Mouse (Mus musculus) urinary bladder, postnatal 25 days (tissue): ENCODE results near the gene 4930564D02Rik.

ENCODE experiments used
- DNase-seq: peaks from one replicate; pipeline ENCODE4 v3.0.0; 2022; ENCODE audit warnings: low spot score

4930564D02Rik gene

DNA sequence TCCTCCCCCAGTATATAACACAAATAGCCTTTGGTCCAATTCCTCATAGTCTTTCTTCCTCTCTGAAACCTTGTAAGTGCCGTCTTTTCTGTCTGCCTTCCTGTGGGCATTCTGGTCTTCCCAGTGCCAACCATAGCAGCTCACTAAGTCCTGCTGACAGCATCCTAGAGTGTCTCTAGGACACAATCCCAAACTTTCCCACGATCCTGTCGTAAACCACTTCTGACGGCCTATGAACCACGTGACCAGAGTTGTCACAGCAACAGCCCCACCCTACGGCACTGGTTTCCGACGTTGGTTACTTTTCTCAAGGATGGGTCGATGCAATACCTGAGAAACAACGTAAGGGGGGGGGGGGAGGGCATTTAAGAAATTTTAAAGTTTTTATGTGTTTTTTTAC is at the start of gene 4930564D02Rik:
TSS of gene 4930564D02Rik (plus strand) at position 301 of the 400 bp plus-strand sequence.
- DNase-seq = no peak

DNA sequence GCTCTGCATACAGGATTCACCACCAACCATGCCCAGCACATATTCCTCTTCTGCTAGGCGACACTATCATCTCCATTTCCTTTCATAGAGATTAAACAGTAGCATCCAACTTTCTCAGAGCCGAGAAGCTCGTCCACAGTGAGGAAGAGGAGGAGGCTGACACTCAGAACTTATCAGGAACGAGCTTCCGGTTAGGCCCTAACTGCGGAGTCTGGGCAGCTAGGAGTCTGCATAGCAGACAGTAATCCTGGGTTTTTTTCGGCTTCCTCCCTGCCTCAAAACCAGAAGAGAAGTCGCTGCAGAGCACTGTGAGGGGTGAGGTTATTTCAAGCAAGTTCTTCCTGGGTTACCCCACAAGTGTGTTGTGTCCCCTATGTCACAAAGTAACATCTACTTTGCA is 49.3 kb upstream of the 4930564D02Rik start:
- no peak for DNase-seq

DNA sequence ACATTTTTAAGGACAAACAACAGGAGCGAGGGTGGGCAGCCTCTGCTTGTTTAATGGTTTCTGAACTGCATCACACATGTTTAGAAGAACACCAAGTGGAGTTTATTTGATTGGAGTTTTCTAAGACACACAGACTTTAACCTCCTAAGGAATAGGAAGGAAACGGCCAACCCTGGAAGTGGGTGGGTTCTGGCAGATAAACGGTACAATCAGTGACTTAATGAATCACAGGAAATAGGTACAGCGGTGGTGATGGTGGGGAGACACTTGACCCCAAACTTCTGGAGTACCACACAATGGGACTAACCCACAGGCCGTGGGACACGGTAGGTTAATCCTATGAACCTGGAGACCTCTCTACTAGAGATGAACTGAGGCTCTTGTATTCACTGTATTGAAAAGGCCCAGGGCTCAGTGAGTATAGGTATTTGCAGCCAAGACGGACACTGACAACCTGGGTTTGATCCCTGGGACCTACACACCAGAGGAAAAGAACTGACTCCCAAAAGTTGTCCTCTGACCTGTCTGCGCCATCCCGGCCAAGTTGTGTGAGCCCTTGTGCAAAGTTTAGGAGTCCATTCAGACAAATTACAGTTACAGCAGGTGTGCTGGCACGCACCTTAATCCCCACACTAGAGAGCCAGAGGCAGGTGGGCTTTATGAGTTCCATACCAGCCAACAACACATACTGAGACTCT is 48.4 kb upstream of the 4930564D02Rik start:
- no peak for DNase-seq

DNA sequence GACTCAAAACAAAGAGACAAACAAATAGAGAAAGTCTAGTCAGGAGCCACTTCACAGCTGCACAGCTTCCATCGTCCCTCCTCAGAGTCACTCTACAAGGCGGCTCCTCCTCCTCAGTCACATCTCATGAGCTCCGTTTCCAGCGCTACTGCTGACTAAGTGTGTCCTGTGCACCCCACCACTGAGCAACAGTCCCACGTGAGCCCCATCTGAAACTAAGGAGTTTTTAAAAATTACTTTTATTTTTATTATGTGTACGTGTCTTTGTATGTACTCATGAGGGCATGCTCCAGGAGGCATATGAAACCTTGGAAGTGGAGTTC is 47.9 kb upstream of the 4930564D02Rik start:
- DNase-seq = no peak

DNA sequence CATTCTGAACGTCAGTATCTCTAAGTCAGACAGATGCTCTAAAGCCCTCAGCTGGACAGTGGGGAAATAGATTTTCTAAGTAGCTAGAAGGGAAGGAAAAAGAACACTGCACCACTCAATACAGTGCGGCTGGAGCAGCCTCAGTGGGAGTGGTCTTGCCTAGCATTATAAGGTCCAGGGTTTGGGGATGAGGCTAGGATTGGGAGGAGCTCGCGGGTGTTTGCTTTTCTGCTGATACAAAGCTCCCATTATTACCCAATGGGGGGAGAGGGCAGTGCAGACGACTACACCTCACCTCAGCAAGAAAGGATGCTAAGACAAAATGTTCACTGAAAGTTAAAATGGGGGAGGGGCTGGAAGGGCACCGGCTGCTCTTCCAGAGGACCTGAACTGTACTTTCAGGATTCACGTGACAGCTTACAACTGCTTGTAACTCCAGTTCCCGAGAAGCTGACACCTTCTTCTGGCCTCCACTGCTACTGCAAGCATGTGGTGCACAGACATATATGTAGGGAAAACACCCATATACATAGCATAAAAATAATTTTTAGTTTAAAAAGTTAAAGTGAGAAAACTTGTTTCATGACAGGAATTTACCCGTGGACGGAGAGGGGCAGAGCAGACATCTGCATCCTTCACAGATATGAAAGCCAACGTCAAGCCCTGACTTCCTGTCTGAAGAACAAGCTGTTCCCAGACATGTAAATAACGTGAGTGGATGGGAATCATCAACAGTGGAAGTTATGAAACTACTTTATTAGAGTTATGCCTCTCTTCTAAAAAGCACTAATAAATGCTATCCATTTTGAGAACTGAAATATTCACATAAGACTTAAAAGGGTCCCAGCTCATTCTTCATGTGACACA is 46.6 kb upstream of the 4930564D02Rik start:
- no peak for DNase-seq

DNA sequence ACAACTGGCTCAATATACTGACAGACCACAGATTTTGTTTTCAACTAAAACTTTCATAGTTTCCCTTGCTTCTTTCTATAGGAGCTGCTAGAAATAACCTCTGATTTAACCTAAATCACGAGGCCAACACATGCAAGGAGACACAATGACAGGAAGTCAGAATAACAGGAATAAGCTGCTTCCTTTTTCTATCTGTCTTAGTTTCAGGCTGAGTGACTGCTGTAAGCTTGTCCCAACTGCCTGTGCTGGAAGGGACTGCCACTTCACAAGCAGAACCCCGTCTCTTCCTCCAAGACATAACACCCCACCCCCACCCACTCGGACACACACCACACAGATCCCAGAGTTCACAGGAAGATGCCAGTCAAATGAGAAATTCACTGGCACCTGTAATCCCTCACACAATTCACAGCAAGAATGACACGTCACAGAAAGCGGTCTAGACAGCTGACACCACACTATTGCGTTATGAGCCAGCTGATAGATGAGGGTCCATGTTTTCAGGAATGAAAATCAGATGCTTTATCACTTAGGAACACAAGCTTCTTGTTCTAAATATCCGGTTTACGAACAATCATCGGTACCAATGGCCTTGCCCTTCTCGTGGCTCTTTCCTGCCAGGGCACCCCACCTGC is 43.2 kb upstream of the 4930564D02Rik start:
- DNase-seq = no peak

DNA sequence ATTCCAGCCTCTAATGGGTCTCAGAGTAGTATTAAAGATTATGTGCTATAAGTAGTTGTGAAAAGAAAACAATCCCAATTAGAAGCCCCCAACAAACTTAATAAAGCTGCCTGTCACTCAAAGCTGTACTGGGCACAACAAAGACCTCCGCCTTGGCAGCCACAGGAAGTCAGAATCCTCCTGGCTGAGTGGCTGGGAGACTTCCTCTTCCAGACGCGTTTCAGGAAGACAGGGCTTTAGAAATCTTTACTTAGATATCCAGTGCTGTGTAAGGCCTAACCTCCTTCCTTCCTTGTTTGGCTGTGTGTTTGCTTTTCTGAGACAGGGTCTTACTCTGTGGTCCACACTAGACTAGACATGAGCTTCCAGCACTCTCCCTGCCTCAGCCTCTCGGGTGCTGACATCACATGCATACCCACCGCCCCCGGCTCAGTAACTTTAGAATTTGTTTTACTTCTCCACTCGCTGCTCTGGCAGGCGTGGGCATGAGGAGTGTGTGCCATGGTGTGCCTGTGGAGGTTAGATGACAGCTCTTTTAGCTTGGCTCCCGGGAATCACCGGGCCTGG is 30.3 kb upstream of the 4930564D02Rik start:
- DNase-seq = no peak

DNA sequence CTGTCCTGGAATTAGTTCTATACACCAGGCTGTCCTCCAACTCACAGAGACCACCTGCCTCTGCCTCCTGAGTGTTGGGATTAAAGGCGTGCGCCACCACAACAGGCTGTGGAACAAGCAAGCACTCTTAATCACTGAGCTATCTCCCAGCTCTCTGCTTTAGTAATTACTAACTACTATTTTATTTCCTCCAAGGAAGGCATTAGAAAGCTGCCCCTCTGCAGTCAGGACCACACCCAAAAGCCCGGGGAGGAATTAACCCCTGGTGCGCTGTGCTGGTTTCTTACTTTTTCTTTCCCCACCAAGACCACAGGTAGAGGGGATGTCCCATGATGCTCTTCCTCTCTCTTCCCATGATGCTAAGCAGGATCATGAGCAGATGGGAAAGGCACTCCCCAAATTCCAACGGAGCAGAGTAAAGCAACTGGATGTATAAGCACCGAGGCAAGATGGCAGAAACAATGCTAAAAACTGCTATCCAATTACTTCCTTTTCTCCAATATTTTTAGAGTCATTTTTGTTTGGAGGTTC is 29.3 kb upstream of the 4930564D02Rik start:
- DNase-seq = no peak

DNA sequence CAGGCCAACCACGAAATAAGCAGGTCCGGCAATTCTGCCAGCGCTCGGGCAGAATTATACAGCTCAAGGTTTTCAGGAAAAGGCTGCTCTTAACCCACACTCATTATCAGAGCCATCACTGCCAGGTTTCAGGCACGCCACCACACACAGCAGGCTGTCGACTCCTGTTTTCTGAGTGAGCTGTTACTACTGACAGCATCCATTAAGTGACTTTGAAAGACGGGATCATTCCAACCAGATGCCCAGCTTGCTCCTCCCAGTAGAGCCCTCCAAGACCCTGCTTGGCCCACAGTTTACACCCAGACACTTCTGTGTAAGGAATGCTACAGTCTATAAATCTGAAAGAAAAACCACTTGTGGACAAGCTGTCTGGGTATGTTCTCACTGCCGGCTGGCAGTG is 26.6 kb upstream of the 4930564D02Rik start:
- DNase-seq = no peak

DNA sequence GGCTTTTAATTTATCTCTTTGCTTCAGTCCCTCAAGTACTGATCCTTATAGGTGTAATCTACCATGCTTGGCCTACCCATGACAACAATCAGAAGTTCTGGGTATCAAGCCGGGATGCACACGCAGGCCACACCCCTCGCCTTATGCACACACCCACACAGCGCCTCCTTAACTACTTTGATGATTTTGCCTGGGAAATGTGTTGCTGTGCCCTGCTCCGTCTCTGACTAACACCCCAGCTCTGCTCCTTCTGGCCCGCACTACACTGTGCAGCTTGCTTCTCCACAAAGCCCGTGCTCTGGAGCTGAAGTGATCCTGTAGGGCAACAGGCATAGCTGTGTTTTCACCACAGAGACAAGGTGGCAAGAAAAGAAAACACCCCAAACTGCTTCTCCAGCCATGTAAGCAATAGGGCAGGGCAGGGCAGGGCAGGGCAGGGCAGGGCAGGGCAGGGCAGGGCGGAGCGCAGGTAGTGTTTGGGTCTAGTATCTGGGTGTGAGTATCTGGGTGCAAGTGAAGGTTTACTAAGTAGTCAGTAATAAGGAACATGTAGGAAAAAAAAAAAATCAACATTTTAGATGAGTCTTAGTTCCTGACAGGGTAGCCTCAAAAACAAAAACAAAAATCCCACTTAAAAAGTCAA is 25.5 kb upstream of the 4930564D02Rik start:
- DNase-seq = no peak

DNA sequence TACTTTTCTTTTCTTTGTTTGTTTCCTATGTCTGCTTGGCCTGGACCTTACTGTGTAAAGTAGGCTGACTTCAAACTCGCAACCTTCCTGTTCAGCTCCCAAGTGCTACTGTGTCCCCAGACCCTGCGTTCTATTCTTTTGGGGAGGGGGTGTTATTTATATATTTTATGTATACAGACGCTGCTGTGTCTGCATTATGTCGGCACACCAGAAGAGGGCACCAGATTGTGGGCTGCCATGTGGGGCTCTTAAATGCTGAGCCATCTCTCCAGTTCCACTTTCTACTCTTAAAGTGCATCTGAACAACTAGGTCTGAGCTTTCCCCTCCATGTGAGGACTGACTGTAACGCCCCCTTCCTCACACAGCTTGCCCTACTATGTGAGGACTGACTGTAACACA is 22.9 kb upstream of the 4930564D02Rik start:
- no peak for DNase-seq

DNA sequence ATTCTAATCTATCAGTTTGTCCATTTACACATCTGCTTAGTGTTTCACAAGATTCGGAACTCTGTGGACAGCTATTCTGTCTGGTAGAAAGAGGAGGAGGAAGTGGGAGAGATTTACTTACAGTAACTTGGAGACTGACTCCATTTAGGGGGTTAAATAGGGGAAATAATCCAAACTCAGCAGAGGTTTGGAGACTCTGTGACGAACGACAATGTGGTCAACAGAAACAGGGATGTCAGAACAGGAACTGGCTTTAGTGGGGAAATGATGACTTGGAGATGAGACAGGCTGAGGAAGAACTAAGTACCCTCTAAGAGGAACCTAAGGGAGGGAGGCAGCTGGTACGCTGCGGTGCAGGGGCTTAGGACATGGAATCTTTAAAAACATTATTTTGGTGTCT is 19.8 kb upstream of the 4930564D02Rik start:
- DNase-seq = no peak

DNA sequence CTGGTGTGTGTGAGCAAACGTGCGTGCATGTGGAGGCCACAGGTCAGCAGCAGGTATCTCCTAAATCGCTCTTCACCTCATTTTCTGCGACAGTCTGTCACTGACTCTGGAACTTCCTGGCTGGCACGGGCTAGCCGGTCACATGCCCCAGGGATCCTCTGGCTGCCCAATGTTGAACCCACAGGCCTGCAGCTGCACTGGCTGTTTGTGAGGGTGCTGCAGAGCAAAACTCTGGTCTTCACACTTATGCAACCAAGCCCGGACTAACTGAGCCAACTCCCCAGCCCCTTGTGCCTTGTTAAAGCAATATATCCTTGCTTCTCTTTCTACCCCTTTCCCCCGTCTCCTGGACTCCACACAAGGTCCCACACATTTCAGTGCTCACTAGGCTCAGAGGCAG is 19.0 kb upstream of the 4930564D02Rik start:
- DNase-seq = no peak

DNA sequence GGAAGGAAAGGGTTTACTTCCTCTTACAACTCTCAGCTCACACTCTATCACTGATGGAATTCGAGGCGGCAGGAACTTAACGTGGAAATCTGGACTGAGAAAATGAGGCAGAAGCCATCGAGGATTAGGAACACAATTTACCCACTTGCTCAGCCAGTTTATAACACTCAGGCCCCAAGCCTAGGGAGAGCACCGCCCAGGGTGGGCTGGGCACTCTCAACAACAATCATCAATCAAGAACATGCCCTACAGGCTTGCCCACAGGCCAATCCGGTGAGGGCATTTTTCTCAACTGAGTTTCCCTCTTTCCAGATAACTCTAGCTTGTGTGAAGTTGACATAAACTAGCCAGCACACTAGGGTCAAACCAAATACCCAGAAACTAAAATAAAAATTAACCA is 16.8 kb upstream of the 4930564D02Rik start:
- no peak for DNase-seq

DNA sequence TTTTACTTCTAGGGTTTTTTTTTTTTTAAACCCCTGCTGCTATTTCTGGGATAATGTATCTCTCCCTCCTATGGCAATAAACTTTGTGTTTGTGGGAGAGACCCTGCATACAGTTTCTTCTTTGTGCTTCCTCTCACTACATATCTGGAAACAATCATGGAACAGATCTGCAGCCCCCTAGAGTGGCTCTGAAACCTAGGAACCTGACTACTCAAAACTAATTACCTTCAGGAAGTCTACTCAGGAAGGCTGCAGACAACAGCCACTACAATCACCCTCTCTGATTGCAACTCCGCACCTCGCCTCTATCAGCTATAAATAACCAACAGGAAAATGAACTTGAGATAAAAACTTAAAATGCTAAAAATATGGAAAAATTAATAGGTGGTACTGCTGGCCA is 15.5 kb upstream of the 4930564D02Rik start:
- DNase-seq = no peak

DNA sequence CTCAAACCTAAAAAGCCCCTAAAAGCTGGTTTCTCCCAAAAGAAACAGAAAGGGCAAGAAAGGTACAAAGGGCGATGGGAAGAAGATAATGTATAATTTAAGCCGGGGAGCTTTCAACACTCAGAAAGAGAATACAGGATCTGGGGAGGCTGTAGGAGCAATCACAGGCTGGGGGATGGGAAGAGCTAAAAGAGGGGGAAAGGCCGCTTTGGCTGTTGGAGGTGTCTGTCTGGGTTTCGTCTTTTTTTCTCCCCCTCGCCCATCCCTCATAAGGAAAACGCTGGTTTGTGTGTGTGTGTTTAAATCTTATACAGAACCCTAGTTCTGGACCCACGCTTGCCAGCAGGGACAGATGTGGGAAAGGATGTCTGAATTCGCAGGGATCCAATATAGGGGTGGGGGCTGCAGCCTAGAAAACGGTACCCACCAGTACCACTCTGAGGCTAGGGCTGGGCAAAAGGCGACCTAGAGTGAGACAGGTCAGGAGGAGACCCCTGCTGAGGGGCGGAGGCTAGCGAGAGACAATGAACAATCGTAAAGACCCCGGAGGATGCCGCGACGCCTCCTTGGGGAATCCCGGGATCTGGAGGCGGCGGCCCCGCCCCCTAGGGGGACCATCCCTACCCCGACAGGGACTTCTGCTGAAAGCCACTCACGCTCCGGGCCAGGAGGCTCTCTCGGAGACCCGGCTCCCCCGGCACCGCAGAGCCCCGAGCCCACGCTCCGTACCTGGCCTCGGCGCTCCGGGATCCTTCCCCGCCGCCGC is 14.3 kb upstream of the 4930564D02Rik start:
- DNase-seq = no peak

DNA sequence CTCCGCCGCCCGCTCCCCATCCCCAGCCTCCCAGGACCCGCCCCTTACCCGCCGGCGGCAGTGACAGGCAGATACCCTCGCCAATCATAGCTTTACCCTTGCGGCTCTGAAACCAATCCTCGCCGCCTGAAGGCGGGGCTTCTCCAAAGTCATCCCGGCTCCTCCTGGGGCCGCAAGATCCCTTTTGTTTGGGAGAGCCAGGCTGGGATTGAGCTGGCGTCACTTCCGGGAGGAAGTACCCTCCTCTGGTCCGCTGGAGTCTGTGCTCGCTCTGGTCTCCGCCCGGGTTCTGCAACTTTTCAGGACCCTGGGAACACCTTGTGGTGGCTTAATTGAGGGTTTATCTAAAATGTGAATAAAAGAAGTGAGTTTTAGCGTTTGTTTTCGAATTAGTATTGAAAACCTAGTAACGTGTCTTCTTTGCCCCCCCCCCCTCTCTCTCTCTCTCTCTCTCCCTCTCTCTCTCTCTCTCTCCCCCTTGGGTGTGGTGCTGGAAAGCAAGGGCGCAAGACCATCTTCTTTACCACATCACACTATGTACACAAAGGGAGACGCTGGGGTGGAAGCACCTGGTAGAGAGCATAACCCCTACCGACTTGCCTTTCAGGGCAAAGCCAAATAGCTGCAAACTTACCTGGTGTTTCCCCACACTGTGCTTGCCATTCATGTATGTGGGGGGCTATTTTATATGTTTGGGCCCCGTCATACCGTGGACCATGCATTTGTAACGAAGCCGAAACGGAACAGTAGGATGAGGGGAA is 13.5 kb upstream of the 4930564D02Rik start, which contains the start of gene Cttnbp2nl:
TSS of gene Cttnbp2nl (minus strand) at position 210 of the 761 bp plus-strand sequence.
- DNase-seq = peak; percentile 97

DNA sequence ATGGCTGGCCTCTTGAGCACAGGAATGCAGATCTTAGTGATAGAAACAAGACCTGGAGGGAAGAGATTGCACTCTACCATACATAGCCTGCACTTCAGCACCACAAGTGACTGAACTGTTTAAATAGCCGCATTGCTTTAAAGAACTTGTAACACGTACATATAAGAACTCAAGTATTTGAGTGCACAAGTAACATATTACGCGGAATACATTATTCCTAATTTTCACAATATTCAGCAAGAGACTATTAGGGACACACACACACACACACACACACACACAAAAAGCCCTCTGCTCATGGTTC is 13.0 kb upstream of the 4930564D02Rik start:
- DNase-seq = no peak

DNA sequence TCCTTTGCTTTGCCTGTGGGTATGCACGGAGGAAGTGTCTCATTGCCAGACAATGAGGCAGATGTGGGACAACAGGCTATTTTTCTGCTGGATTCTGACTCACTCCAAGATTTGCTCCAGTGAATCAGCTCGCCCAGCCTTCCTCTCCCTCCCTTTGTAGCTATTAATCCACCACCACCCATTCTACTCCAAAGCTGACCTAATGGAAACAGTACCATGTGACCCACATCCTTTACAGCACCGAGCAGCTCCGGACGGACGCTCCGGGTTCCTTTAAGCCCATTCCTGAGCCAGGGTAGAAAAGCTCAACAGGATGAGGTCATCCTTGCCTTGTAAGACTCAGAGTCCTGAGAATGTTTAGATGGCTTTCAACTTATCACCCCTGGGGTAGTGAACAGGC is 11.7 kb upstream of the 4930564D02Rik start:
- DNase-seq = peak; percentile 27

DNA sequence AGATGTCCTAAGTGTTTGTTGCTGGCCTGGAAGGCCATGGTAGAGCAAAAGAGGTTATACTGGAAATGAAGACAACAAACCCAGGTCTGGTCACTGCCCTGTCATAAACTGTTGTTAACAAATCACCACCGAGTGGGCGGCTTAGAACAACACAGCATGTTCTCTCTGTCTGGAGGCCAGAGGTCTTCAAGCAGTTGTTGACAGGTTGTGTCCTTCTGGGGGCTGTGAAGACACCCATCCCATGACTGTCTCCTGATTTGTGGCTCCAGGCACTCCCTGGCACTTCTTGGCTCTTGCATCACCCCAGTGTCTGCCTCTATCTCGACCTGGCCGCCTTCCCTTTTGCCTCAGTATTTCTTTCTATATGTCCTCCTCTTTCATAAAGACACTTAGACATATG is 11.0 kb upstream of the 4930564D02Rik start:
- no peak for DNase-seq
